Mouse (Mus musculus): ENCODE results near the gene Cd96. TPM values are rescaled to one million over a fixed set of nuclear protein-coding genes. Genes with fewer than 3 reads are reported as not detected.
"Not testable (repeated sequence)": the region's sequence is repeated elsewhere in the genome, so short reads cannot be mapped to it uniquely, and the experiment has no call there.

Gene Cd96
- under 1 TPM in 1 of 2 experiments, not detected in 1; 0.85 TPM for total RNA-seq (2021)
- long read RNA-seq, experiment 1 = 0 reads
- long read RNA-seq, experiment 2 = 0 reads

- peak in 1 of 2 experiments; percentile 6 for DNase-seq
These were observed at the start of gene Cd96 for GRCm38 (mm10) chr16:46120020-46120419. Gene Cd96 (minus strand): TSS chr16:46120251.

GRCm38 (mm10) chr16:46166971-46167370 lies 46.9 kb upstream of the Cd96 start:
- no peak for DNase-seq

GRCm38 (mm10) chr16:46165305-46165704 lies 45.3 kb upstream of the Cd96 start:
- peak; percentile 11 to 26 for DNase-seq

GRCm38 (mm10) chr16:46154832-46155231 lies 34.8 kb upstream of the Cd96 start, which contains the start of gene Gm4737:
Gene Gm4737 (minus strand): TSS chr16:46155077.
- DNase-seq = not testable (repeated sequence)

DNA sequence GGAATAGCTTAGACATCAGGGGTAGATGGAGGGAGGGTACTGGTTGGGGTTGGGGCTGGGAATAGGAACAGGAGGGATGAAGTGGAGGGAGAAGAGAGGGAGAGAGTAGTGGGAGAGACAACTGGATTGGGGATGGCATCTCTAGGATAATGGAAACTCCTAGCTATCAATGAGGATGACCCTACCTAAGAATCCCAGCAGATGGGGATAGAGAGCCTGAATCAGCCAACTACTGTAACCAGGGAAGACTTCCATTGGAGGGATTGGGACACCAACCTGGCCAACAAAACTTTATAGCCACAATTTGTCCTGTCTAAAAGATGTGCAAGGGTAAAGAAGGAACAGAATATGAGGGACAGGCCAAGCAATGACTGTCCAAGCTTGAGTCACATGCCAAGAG lies 31.1 kb upstream of the Cd96 start:
- DNase-seq = no peak

DNA sequence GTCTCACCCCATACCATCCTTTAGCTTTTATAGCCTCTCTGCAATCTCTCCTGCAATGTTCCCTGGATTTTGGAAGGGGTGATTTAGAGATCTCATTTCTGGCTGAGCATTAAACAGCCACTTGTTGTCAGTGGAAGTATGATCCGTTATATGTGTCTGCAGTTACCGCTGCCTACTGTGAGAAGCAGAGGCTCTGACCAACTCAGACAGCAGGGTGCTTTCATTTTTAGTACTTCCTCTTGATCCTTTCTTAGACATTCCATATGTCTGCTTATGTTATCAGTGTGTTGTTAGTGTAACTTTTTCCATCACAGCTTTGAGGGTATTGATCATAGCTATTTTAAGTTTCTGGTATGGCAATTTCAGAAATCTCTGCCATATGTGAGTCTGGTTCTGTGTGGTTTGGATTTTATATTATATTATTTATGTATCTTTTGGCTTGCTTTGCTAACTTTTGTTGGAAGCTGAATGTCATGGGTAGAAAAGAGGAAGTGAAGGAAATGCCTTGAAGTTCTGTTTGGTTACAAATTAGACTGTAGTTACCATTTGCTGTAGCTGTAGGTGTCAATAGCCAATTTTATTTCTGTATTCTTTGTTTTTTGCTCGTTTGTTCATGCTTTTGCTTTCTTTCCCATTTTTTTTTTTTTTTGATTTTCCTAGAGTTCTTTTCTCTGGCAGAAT lies 28.8 kb upstream of the Cd96 start:
- no peak for DNase-seq

DNA sequence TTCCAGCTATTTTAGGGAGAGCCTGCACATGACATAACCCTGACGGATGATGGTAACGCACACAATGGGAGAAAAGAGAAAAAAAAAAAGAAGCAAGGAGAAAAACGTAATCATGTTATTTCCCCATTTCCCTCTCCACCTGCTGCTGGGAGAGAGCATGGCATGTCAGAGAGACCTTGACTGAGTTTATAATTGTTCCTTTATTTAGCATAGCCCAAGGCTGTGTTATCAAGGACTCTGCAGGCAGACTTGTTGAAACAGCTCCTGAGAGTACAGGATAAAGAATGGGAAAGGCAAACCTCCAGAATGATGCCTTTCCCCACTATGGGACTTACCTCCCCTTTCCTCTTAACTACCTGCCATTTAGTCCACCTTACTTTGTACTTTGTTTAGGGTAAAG lies 26.9 kb upstream of the Cd96 start:
- peak in 1 of 2 experiments; percentile 7 for DNase-seq

DNA sequence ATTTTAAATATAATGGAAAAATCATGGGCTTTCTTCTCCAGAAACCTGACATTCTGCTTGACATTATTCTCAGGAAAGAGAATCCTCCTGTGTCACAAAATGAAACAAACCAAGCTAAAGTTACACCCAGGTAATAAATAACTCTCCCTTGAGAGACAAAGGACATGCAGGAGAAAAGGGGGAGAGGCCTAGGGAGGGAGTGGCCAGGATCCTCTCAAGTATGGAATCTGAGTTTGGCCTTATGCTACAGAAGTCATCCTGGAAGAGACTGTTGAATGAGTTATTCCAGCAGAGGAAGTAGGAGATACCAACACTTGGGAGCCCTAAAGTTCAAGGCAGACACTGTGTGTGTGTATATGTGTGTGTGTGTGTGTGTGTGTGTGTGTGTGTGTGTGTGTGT lies 2.2 kb upstream of the Cd96 start:
- DNase-seq = no peak

DNA sequence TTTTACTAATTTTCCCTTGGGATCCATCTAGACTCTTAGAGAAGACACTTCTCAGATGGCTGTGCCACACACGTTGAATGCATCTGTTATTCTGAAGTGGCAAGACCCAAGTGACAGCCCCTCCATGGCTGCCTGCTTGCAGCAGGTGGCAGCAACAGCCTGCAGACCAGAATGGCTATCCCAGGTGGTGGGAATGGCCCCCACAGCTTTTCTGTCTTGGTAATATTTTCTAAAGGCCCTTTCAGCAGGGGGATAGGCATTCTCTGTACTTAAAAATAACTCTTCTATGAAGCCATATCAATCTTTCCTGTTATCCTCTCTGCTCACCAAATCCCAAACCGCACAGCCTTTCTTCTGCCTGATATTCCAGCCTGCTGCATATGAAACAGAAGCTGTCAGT lies 1.4 kb upstream of the Cd96 start:
- peak in 1 of 2 experiments; percentile 11 for DNase-seq

GRCm38 (mm10) chr16:46120607-46121006 lies 556 bp upstream of the Cd96 start:
- no peak for DNase-seq

DNA sequence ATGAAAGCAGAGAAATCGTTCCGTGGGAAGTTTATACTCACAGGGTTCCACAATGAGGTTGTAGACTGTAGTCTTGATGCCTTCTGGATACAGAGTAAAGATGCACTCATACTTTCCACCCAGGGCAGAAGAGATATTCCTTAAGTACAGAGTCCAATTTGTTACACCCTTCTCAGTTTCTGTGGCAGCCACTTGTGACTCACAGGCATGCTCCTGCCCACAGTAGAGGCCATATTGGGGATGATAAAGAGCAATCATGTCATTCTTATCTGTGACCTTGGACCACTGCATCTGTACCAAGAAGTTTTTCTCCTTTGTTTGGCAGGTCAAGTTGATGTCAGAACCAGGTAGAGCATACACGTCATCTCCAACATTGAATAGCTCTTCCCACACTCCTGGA lies 2.4 kb downstream of the Cd96 start:
- DNase-seq = no peak

DNA sequence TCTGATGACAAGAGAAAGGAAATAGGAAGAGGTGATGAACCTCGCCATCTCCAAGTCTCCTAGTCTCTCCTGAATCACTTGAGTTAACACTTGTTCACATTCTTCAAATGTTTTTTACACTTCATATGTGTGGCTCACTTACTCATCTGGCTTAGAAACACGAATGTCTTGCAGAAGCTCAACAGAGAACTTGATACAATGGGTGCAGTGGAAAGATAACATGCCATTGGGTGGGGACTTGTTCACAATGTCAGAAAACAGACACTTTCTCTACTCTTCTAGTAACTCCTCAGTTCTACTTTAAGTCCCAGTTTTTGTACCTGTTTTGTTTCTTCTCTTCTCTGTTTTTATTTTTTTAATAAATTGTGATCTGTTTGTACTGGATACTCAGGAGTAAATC lies 5.3 kb downstream of the Cd96 start:
- DNase-seq = no peak

GRCm38 (mm10) chr16:46109536-46109935 lies 10.5 kb downstream of the Cd96 start:
- DNase-seq = no peak

- DNase-seq = no peak
These were observed 12.6 kb downstream of the Cd96 start for GRCm38 (mm10) chr16:46107431-46107830.

DNA sequence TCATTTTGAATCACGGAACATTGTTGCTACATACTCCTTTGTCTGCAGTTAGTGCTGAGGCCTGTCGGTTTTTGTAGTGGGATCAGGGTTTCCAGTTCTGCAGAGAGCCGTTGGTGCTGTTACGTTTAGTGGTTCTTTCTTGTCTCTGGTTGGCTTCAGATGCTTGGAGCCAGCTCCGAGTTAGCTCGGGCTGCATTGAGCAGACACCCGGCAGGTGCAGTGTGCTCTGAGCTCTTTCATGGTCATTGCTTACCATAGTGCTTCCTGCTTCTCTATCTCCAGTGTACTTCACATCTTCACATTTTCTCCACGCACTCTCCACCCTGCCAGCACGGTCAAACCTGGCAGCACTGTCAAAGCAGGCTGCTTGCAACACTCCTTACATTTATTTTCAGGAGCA lies 15.6 kb downstream of the Cd96 start:
- DNase-seq = no peak

DNA sequence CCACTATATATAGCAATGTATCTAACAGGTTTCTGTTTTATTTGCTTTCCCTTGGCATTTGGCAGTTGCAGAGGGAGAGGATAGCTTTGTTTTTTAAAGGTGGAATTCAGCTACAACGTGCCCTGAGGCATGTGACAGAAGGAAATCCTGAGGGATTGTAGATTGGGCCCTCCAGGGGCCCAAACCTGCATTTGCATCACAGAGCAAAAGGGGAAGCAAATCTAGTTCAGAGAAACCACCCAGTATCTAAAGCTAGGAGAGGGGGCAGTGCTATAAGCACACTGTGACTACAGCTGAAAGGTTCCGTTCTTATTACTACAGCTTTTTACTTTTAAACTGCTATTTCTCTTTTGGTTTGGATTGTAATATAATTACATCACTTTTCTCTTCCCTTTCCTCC lies 18.3 kb downstream of the Cd96 start:
- no peak for DNase-seq

GRCm38 (mm10) chr16:46100286-46100685 lies 19.8 kb downstream of the Cd96 start:
- DNase-seq = peak in 1 of 2 experiments; percentile 18

DNA sequence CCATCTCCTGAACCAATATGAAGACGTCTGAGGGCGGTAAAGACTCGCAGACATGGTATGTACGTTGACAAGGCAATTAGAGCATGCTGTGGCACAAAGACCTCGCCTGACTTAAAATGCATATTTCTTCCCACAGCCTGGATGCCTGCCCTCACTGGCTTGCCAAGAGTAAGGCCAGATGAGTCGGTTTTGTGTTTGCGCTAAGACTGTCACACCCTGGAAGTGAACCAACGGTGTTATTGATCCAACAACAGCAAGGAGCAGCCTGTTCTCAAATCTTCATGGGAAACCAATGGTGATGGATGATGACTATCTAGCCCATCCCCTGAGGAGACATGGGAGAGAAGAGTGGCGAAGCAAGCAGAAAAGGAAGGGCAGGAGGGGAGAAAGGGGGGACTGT lies 22.6 kb downstream of the Cd96 start:
- peak in 1 of 2 experiments; percentile 18 for DNase-seq

GRCm38 (mm10) chr16:46094478-46094877 lies 25.6 kb downstream of the Cd96 start:
- DNase-seq = peak; percentile 69 to 72

GRCm38 (mm10) chr16:46092935-46093334 lies 27.1 kb downstream of the Cd96 start:
- DNase-seq = no peak

- no peak for DNase-seq
These were observed 33.1 kb downstream of the Cd96 start for GRCm38 (mm10) chr16:46086874-46087473.

- no peak for DNase-seq
These were observed 52.1 kb downstream of the Cd96 start for GRCm38 (mm10) chr16:46068000-46068399.

GRCm38 (mm10) chr16:46063278-46063677 lies 56.8 kb downstream of the Cd96 start:
- no peak for DNase-seq

DNA sequence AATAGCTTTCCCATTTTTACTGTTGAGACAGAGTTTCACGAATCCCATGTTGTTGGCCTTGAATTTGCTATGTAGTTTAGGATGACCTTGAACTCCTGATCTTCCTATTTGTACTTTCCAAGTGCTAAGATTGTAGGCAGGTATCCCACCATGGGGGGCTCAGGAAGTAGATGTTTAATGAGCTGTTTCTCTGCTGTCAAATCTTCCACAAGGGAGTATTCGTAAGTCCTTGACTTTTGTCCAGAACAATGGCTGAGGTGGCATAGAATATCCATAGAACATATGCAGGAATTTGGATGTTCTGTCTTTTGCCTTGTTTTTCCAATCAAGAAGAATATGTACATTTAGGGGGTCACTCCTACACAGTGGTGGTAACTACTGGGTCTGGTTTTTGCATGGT lies 73.1 kb downstream of the Cd96 start:
- no peak for DNase-seq
